Mouse (Mus musculus): Measurements from ENCODE around the gene Pld1.

DNA sequence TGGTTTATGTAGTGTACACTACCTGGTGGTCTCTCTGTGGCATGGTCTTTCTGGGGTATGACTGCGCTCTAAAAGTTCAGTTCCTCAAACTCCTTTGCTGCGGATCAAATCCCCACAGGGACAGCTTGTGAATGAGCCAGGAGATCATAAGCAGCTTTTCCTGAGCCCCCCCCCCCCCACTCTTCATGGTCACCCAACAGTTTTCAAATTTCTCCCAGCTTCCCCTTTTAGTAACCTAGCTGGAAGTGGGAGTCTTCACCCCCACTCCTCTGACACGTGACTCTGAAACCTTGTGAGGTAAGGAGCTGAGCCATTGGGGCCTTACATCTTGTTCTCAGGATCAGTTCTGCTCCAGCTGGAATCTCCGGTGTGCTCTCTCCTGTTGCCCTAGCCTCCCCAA is 114.6 kb downstream of the Pld1 start:
- no peak for TF ChIP-seq GATA1 (IDR thresholded peaks at IDR 0.05; ENCODE audit: borderline replicate concordance, low read length)
- TF ChIP-seq FLI1 (IDR thresholded peaks at IDR 0.05; ENCODE audit: low read length), result no peak

Measured in megakaryocyte, embryonic 14.5 days (primary cell).